Mouse (Mus musculus) limb, embryonic 15.5 days (tissue): Measurements from ENCODE around the gene Abhd12. TPM values are rescaled to one million over a fixed set of nuclear protein-coding genes. Genes with fewer than 3 reads are reported as not detected.

Experiments
- ATAC-seq: fragments of 200-750 bp; cut with Nextera tagmentation; 2 replicates; pipeline ENCODE4 v1.8.0; 2017; ENCODE audit warnings: low read depth, moderate TSS enrichment; ENCODE audit not compliant: insufficient number of reproducible peaks, low FRiP score, low TSS enrichment
- H3K27ac ChIP-seq: fragments of 300-500 bp; sonication (generic); 2 replicates; pipeline ENCODE4 v1.5.1; 2015; ENCODE audit warnings: moderate library complexity, mild to moderate bottlenecking, inconsistent platforms
- H3K27me3 ChIP-seq: fragments of 300-500 bp; sonication (generic); 2 replicates; pipeline ENCODE4 v1.6.1; 2015; ENCODE audit warnings: inconsistent platforms
- H3K36me3 ChIP-seq: fragments of 300-500 bp; sonication (generic); 2 replicates; pipeline ENCODE4 v1.6.1; 2015; ENCODE audit warnings: inconsistent platforms
- H3K4me1 ChIP-seq: fragments of 300-500 bp; sonication (generic); 2 replicates; pipeline ENCODE4 v1.6.1; 2015; ENCODE audit warnings: inconsistent platforms
- H3K4me2 ChIP-seq: fragments of 300-500 bp; sonication (generic); 2 replicates; pipeline ENCODE4 v1.6.1; 2015; ENCODE audit warnings: mild to moderate bottlenecking, inconsistent platforms
- H3K4me3 ChIP-seq: fragments of 300-500 bp; sonication (generic); 2 replicates; pipeline ENCODE4 v1.5.1; 2015; ENCODE audit warnings: mild to moderate bottlenecking, inconsistent platforms
- H3K9ac ChIP-seq: fragments of 300-500 bp; sonication (generic); 2 replicates; pipeline ENCODE4 v1.6.1; 2015; ENCODE audit warnings: inconsistent platforms
- H3K9me3 ChIP-seq: fragments of 300-500 bp; sonication (generic); 2 replicates; pipeline ENCODE4 v1.6.1; 2016; ENCODE audit warnings: inconsistent platforms
- WGBS: fragments of 180-500 bp; shearing (Covaris S2); methylation state at CpG from one replicate; pipeline ENCODE4 v1.1.7; 2015; 5-methylcytosine and 5-hydroxymethylcytosine counted together
- polyA plus RNA-seq: library from polyadenylated mRNA; unstranded; fragments of >200 nt; fragmentation: Nextera tagmentation; extraction: Ambion mirVana; gene quantifications from 2 replicates; pipeline ENCODE4 v1.2.1, GENCODE M21; 2015

Gene Abhd12
- polyA plus RNA-seq, 1 experiment from 2014 or later, result 78.8 TPM

GRCm38 (mm10) chr2:150822987-150823386 is 81.6 kb downstream of the Abhd12 start:
- H3K27ac ChIP-seq, result no peak overlapping the region
- peaks cover 92% of the 10 kb centered on the region for H3K36me3 ChIP-seq
- no peak overlapping the region for H3K4me2 ChIP-seq
- 75% methylated on average over 8 of the region's 8 CpGs for WGBS
- no peak for ATAC-seq
- H3K9ac ChIP-seq, result no peak overlapping the region
- H3K4me3 ChIP-seq, result no peak overlapping the region
- H3K9me3 ChIP-seq, result no peaks in the 10 kb centered on the region
- H3K4me1 ChIP-seq, result no peaks in the 10 kb centered on the region
- no peaks in the 10 kb centered on the region for H3K27me3 ChIP-seq

- Histone ChIP-seq H3K9ac (no peak overlapping the region), H3K4me3 (no peak overlapping the region), H3K4me2 (no peak overlapping the region), H3K4me1 (no peaks in the 10 kb centered on the region), H3K27ac (no peak overlapping the region), H3K27me3 (no peaks in the 10 kb centered on the region), H3K9me3 (no peaks in the 10 kb centered on the region), H3K36me3 (peaks cover 92% of the 10 kb centered on the region)
- WGBS, result 87% methylated on average over 8 of the region's 8 CpGs
- ATAC-seq, result no peak
Observed at GRCm38 (mm10) chr2:150820720-150821119, 83.8 kb downstream of the Abhd12 start.

- ATAC-seq, result no peak
- Histone ChIP-seq H3K9me3 (no peaks in the 10 kb centered on the region), H3K9ac (no peak overlapping the region), H3K27me3 (no peaks in the 10 kb centered on the region), H3K27ac (no peak overlapping the region), H3K4me1 (no peaks in the 10 kb centered on the region), H3K36me3 (peaks cover 94% of the 10 kb centered on the region), H3K4me2 (no peak overlapping the region), H3K4me3 (no peak overlapping the region)
- 86% methylated on average over 8 of the region's 8 CpGs for WGBS
Observed at GRCm38 (mm10) chr2:150818742-150819141, 85.8 kb downstream of the Abhd12 start.

GRCm38 (mm10) chr2:150816676-150817402 is 87.7 kb downstream of the Abhd12 start:
- Histone ChIP-seq H3K27ac (no peak overlapping the region), H3K9me3 (no peaks in the 10 kb centered on the region), H3K27me3 (no peaks in the 10 kb centered on the region), H3K36me3 (peaks cover 94% of the 10 kb centered on the region), H3K4me3 (no peak overlapping the region), H3K9ac (no peak overlapping the region), H3K4me1 (no peaks in the 10 kb centered on the region), H3K4me2 (no peak overlapping the region)
- no peak for ATAC-seq
- 87% methylated on average over 18 of the region's 18 CpGs for WGBS

- Histone ChIP-seq H3K4me3 (no peak overlapping the region), H3K9me3 (no peaks in the 10 kb centered on the region)
Observed at GRCm38 (mm10) chr2:150812816-150813215, 91.7 kb downstream of the Abhd12 start.

GRCm38 (mm10) chr2:150810603-150811002 is 93.9 kb downstream of the Abhd12 start:
- no peak for ATAC-seq
- Histone ChIP-seq H3K36me3 (peaks cover 95% of the 10 kb centered on the region), H3K4me3 (no peak overlapping the region), H3K4me2 (no peak overlapping the region), H3K27me3 (no peaks in the 10 kb centered on the region), H3K9ac (no peak overlapping the region), H3K27ac (no peak overlapping the region), H3K4me1 (no peaks in the 10 kb centered on the region), H3K9me3 (no peaks in the 10 kb centered on the region)
- WGBS, result 79% methylated on average over 5 of the region's 5 CpGs

More at GRCm38 (mm10) chr2:150812816-150813215, 91.7 kb downstream of the Abhd12 start:
- Histone ChIP-seq H3K4me1 (no peaks in the 10 kb centered on the region), H3K27me3 (no peaks in the 10 kb centered on the region), H3K36me3 (peaks cover 97% of the 10 kb centered on the region), H3K9ac (no peak overlapping the region), H3K27ac (no peak overlapping the region), H3K4me2 (no peak overlapping the region)
- no peak for ATAC-seq
- 85% methylated on average over 6 of the region's 6 CpGs for WGBS

- Histone ChIP-seq H3K9me3 (no peaks in the 10 kb centered on the region), H3K4me3 (no peak overlapping the region), H3K27me3 (no peaks in the 10 kb centered on the region), H3K27ac (no peak overlapping the region), H3K9ac (no peak overlapping the region), H3K4me2 (no peak overlapping the region), H3K36me3 (peaks cover 92% of the 10 kb centered on the region), H3K4me1 (no peaks in the 10 kb centered on the region)
- ATAC-seq, result no peak
- 95% methylated on average over 6 of the region's 6 CpGs for WGBS
Observed at GRCm38 (mm10) chr2:150808812-150809211, 95.7 kb downstream of the Abhd12 start.

- no peak for ATAC-seq
- Histone ChIP-seq H3K4me1 (no peaks in the 10 kb centered on the region), H3K36me3 (peaks cover 92% of the 10 kb centered on the region), H3K4me2 (no peak overlapping the region), H3K27me3 (no peaks in the 10 kb centered on the region), H3K9me3 (no peaks in the 10 kb centered on the region), H3K4me3 (no peak overlapping the region), H3K9ac (no peak overlapping the region), H3K27ac (no peak overlapping the region)
- WGBS, result 84% methylated on average over 6 of the region's 6 CpGs
Observed at GRCm38 (mm10) chr2:150808381-150808780, 96.2 kb downstream of the Abhd12 start.

- H3K4me3 ChIP-seq, result no peak overlapping the region
- no peaks in the 10 kb centered on the region for H3K4me1 ChIP-seq
- H3K27me3 ChIP-seq, result no peaks in the 10 kb centered on the region
- H3K27ac ChIP-seq, result no peak overlapping the region
- WGBS, result 92% methylated on average over 1 of the region's 1 CpGs
- no peak for ATAC-seq
- peaks cover 71% of the 10 kb centered on the region for H3K36me3 ChIP-seq
- H3K9me3 ChIP-seq, result no peaks in the 10 kb centered on the region
- no peak overlapping the region for H3K9ac ChIP-seq
- no peak overlapping the region for H3K4me2 ChIP-seq
Observed at GRCm38 (mm10) chr2:150803035-150803434, 101.5 kb downstream of the Abhd12 start.

- peaks cover 62% of the 10 kb centered on the region for H3K36me3 ChIP-seq
- no peaks in the 10 kb centered on the region for H3K4me1 ChIP-seq
- 69% methylated on average over 5 of the region's 5 CpGs for WGBS
- H3K9me3 ChIP-seq, result no peaks in the 10 kb centered on the region
- no peak overlapping the region for H3K9ac ChIP-seq
- H3K27me3 ChIP-seq, result no peaks in the 10 kb centered on the region
- no peak overlapping the region for H3K27ac ChIP-seq
- peak; percentile 59; the same call in 1 of the 2 replicates for ATAC-seq
- no peak overlapping the region for H3K4me2 ChIP-seq
- no peak overlapping the region for H3K4me3 ChIP-seq
Observed at GRCm38 (mm10) chr2:150800616-150801015, 103.9 kb downstream of the Abhd12 start.

GRCm38 (mm10) chr2:150798084-150798483 is 106.5 kb downstream of the Abhd12 start:
- H3K4me1 ChIP-seq, result no peaks in the 10 kb centered on the region
- WGBS, result 78% methylated on average over 7 of the region's 7 CpGs
- H3K9ac ChIP-seq, result no peak overlapping the region
- no peaks in the 10 kb centered on the region for H3K9me3 ChIP-seq
- H3K27ac ChIP-seq, result no peak overlapping the region
- H3K4me2 ChIP-seq, result no peak overlapping the region
- no peaks in the 10 kb centered on the region for H3K27me3 ChIP-seq
- peaks cover 59% of the 10 kb centered on the region for H3K36me3 ChIP-seq
- H3K4me3 ChIP-seq, result no peak overlapping the region
- ATAC-seq, result no peak

GRCm38 (mm10) chr2:150793320-150793719 is 111.2 kb downstream of the Abhd12 start:
- Histone ChIP-seq H3K9ac (no peak overlapping the region), H3K27me3 (no peaks in the 10 kb centered on the region), H3K4me2 (no peak overlapping the region), H3K4me1 (peaks cover 11% of the 10 kb centered on the region), H3K9me3 (no peaks in the 10 kb centered on the region), H3K4me3 (no peak overlapping the region), H3K36me3 (peaks cover 38% of the 10 kb centered on the region), H3K27ac (peak overlapping the region; percentile 35; the same call in 1 of the 2 replicates)
- no peak for ATAC-seq
- 44% methylated on average over 4 of the region's 4 CpGs for WGBS
